Mouse (Mus musculus) kidney, postnatal 36 days (tissue): ENCODE results near the gene Cerk.
A peak's percentile ranks its signal among the peaks of the same experiment; 100 is the strongest.

Source experiments
- DNase-seq, 2 experiments: peaks; one replicate each; pipeline ENCODE4 v3.0.0; 2021 to 2022; ENCODE audit warnings: mixed read lengths in 2 of 2

Cerk gene

GRCm38 (mm10) chr15:86160906-86161305 is 25.0 kb downstream of the Cerk start:
- no peak for DNase-seq

DNA sequence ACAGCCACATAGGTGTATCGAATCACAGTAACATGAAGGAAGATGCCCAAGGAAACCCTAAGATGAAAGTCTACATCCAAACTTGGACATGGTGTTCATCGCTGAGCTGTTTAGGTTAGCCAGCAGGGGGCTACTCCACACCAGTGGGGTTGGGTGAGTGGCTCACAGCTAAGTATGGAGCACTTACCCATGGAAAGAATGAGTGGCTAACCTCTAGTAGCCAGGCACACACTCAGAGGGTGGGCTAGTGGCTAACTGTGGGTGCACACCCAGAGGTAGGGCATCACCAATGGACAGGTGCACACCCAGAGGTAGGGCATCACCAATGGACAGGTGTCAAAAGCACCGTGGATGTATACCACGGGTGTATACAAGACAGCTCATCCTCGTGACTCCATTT is 26.2 kb downstream of the Cerk start:
- no peak for DNase-seq

GRCm38 (mm10) chr15:86159093-86159492 is 26.8 kb downstream of the Cerk start:
- no peak for DNase-seq

DNA sequence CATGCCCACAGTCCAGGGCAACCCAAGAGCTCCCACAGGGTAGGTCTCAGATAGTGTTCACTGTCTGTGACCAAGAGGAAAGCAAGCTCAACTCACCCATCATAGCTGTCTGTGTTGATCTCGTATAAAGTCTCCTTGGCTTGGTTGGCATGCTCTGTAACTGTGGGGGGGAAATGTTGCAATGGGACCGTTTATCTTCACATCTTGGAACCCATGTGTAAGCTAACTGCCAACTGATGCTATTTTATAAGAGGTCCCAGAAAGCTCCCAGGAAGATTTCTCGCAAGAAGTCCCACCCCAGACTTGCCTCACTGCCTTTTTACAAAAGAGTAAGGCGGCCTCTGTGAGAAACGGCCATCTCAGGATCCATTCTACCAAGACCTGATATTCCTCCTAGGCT is 29.4 kb downstream of the Cerk start:
- no peak for DNase-seq

DNA sequence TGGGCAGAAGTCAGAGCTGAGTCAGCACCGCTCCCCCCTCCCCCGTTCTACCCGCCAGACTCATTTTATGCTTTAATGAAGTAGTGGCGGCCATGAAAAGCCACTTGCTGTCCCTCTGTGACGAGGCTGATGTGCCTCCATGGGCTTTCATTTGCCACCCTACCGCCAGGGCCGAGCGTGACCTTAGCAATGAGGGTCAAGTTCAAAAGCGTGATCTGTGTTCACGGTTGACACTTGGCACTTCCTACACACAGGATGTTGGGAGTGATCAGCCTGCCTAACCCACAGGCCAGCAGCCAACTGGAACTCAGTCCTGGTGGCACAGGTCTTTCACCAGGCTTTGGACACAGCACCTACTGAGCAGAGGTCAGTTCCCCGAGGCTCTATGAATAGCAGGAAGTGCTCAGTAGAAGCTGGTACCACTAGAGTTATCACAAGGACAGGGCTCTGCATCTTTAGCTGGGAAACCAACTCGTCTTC is 32.4 kb downstream of the Cerk start:
- DNase-seq, result no peak

GRCm38 (mm10) chr15:86150593-86150992 is 35.3 kb downstream of the Cerk start:
- DNase-seq, result no peak

DNA sequence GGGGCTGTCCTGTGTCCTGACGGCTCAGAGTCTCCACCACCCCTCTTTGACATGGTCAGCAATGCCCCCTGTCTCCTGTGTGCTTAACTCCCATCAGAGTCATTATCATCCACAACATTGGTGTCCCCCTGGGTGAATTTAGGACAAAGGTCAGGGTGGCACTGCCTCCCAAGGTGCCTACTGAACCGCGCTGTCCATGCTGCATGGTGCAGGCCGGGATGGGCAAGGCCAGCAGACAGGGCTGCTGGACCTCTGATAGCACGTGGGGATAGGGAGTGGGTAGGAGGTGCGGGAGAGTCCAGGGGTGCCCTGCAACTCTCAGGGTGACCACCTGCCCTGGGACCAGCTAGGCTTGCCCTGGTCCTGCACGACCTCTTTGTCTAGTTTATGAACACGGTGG is 39.0 kb downstream of the Cerk start:
- peak; percentile 19 to 43 for DNase-seq

DNA sequence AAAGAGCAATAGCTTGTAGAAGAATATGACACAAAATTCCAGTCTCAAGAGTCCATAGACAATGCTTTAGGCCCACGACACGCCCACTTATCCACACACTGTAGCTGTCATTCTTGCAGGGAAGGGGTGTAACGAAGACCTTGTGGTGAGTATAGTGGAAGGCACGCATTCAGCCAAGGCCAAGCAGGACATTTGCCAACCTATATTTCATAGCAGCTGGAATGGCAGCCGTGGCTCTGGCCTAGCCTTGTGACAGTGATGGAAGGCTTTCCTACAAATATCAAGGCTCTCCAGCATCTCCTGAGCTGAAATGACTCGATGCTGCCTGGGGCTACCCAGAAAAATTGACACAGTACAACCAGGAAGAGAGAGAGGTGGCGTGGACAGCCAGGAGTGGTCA is 40.9 kb downstream of the Cerk start:
- no peak for DNase-seq

DNA sequence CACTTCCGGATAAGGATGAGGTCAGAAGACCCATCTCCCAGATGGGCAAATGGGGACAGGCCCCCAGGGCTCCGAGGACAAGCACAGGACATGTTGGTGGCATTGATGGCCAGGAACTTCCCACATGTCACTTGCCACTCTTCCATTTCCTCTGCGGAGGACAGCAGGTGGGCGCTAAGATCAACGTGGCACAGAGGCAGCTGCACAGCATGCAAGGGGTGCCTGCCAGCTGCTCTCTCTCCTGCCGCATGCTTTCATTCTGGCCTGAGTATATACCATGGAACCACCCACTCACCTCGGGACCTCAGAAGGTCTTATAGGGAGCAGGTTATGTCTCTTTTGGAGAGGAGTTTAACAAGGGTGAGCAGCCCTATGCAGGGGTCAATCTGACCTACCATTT is 41.4 kb downstream of the Cerk start:
- DNase-seq, result no peak

DNA sequence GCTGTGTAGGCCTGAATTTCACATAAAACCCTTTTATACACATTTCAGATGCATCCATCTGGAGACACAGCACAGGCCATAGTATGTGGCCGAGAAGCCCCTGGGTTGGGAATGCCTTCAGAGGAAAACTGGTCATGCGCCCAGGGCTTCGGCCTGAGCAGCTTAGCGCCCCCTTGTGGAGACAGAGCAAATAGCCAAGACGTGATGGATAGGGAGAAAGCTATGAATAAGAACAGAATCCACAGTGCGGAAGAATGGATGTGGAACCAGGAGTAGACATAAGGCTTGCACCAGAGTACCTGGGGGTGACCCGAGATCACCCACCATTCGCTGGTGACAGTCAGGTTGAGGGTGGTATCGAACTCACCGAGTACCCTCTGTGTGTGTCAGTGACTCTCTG is 45.6 kb downstream of the Cerk start:
- peak; percentile 51 to 83 for DNase-seq

GRCm38 (mm10) chr15:86137638-86138037 is 48.3 kb downstream of the Cerk start:
- peak; percentile 41 to 83 for DNase-seq

- DNase-seq, result peak; percentile 88 to 94
These were observed 50.8 kb downstream of the Cerk start for GRCm38 (mm10) chr15:86134941-86135783.

GRCm38 (mm10) chr15:86130657-86131056 is 55.3 kb downstream of the Cerk start:
- DNase-seq, result no peak

DNA sequence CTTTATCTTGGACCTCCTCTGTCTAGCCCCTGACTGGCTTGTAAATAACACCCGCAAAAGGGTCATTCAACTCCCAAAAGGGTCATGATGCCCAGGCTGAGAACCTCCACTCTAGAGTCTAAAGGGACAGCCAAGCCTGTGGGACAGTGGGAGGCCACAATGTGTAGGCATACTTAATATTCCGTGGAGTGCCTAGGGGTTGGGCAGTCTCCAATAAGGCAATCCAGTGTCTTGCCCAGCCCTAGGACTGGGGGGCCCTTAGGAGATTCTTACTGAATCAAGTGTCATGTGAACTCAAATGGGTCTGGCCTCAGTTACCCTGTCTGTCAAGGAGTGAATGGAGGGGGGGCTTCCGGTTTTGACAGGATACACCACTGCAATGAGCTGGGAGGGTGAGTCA is 56.9 kb downstream of the Cerk start:
- DNase-seq, result no peak

DNA sequence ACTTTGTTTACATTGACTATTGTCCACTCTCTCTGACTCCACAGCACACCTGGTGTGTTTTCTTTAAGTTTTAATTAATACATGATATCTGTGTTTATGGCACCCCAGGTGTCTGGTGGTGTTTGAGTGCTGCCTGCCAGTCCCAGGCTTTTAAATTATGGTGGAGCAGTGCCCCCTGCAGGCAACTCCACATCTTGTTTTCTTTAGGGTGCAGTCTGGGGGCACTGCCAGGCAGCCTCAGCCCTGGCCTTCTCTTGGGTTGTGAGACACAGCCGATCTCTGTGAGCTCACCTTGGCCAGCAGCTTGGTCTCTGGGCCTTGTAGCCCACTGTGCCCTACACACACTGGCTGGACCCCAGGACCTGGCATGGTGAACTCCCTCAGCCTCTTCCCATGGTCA is 61.6 kb downstream of the Cerk start:
- peak; percentile 76 to 92 for DNase-seq

GRCm38 (mm10) chr15:86123409-86123808 is 62.5 kb downstream of the Cerk start:
- no peak for DNase-seq

GRCm38 (mm10) chr15:86122261-86122949 is 63.5 kb downstream of the Cerk start:
- peak; percentile 91 for DNase-seq

GRCm38 (mm10) chr15:86119186-86119585 is 66.8 kb downstream of the Cerk start:
- DNase-seq, result peak; percentile 68 to 81

DNA sequence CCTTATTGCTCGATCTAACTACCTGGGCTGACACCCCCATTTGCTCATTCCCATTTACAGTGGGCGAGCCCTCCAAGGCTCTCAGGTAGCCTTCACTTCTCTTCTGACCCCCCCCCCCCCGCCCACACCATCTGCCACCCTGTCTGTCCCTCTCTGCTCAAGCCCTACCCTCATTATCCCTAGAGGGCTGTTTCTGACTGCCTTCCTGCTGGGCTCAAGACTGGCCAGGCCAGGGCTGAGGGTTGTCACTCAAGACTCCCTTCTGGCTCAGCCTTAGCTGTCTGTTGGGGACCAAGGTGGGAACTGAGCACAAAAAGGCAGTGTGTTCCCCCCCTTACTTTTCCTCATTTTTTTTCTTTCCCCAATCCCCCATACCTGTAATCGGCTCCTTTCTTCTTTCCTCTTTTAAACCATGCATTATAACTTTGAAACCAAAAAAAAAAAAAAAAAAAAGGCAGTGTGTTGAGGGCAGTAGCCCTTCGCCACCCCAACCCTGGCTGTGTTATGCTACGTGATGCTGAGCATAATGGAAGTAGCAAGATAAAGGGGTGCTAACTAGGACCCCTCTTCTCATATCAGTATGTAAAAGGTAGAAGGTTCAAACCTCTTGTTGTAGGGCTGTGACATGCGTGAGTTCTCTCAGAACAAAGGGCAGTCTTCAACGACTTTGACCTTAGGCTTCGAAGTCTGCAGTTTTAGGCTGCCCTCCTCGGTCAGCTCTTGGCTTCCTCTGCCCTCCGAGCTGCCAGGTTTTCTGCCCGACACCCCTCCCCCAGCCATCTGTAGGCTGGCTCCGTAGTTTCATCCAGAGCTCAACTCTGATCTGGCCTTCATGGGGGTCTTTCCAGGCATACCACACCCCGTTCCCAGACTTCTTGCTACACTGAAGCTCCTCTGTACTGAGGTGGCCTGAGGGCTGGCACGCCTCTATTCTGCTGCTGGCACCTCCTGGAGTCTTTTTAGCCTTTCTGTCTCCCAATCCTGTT is 68.5 kb downstream of the Cerk start:
- DNase-seq, result peak; percentile 85 to 86

- peak; percentile 76 to 89 for DNase-seq
These were observed 69.5 kb downstream of the Cerk start for GRCm38 (mm10) chr15:86116421-86116820.

GRCm38 (mm10) chr15:86113342-86113710 is 72.6 kb downstream of the Cerk start:
- peak in 1 of 2 experiments; percentile 32 for DNase-seq

DNA sequence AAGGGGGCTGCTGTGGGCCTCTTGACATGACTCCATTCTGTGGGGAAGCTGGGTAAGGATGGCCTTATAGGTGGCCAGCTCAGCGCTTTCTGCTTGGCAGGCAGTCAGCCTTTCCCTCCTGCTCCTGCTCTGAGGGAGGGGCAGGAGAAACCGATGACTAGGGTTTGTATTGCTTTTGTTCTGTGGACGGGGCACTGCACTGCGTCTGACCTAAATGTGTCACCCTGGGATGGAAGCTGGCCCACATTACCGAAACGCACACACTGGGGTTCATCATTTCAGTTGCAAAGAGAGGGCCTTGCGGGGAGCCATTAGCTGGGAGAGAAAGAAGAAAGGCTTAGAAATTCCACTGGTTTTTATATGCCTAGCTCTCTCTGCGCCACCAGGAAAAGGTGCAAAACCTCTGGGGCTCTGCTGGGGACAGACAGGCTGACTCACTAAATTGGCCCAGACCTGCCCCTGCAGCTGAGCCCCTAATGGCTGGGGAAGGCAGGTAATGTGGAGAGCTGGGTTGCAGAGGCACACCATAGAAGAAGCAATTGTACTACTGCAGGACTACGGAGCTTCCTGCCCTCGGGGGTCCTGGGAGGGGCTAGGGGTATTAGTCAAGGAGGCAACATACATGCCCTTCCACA is 73.1 kb downstream of the Cerk start:
- peak in 1 of 2 experiments; percentile 27 for DNase-seq
